Mouse (Mus musculus) testis, postnatal 10 days (tissue): ENCODE measurements around the gene Slc26a6.

ENCODE experiments used
- DNase-seq: peaks from one replicate; pipeline ENCODE4 v3.0.0; 2021; ENCODE audit warnings: low spot score

Slc26a6 gene

GRCm38 (mm10) chr9:108955241-108955640 is 102.2 kb downstream of the Slc26a6 start:
- no peak for DNase-seq

GRCm38 (mm10) chr9:108955846-108956245 is 102.8 kb downstream of the Slc26a6 start:
- DNase-seq: no peak
